Mouse (Mus musculus): Measurements from ENCODE around the gene Azin2. TPM values are rescaled to one million over a fixed set of nuclear protein-coding genes. Genes with fewer than 3 reads are reported as not detected.

The Azin2 gene
- polyA plus RNA-seq, 1 experiment from 2014 or later = 17.5 TPM

GRCm38 (mm10) chr4:128946736-128947135 lies 15.5 kb downstream of the Azin2 start:
- Histone ChIP-seq H3K4me1 (replicated peaks; ENCODE audit: control insufficient read depth, insufficient read depth, low read length) (peaks cover 4% of the 10 kb centered on the region; the same call in 1 of the 2 replicates), H3K4me2 (ENCODE audit: low read length) (no peak overlapping the region), H3K9me3 (ENCODE audit: control insufficient read depth, low read length) (no peaks in the 10 kb centered on the region), H3K27ac (ENCODE audit: low read depth) (no peak overlapping the region), H3K36me3 (ENCODE audit: control insufficient read depth, insufficient read depth, low read length) (no peaks in the 10 kb centered on the region), H3K4me3 (ENCODE audit: low read depth, low read length) (no peak overlapping the region), H3K9ac (ENCODE audit: low read length) (no peak overlapping the region), H3K27me3 (replicated peaks; ENCODE audit: control insufficient read depth, insufficient read depth, low read length) (no peaks in the 10 kb centered on the region)
- WGBS = 73% methylated on average over 9 of the region's 9 CpGs
- DNase-seq (ENCODE audit: low spot score) (no peak), ATAC-seq (replicated peaks; ENCODE audit: low FRiP score, low TSS enrichment, low read depth) (no peak)

GRCm38 (mm10) chr4:128942346-128942745 lies 19.9 kb downstream of the Azin2 start:
- 56% methylated on average over 3 of the region's 3 CpGs for WGBS
- no peaks in the 10 kb centered on the region for H3K36me3 ChIP-seq (ENCODE audit: control insufficient read depth, insufficient read depth, low read length)
- no peak overlapping the region for H3K4me3 ChIP-seq (ENCODE audit: low read depth, low read length)
- no peak overlapping the region for H3K9ac ChIP-seq (ENCODE audit: low read length)
- DNase-seq (ENCODE audit: low spot score) (no peak), ATAC-seq (replicated peaks; ENCODE audit: low FRiP score, low TSS enrichment, low read depth) (no peak)
- no peaks in the 10 kb centered on the region for H3K9me3 ChIP-seq (ENCODE audit: control insufficient read depth, low read length)
- peaks cover 1% of the 10 kb centered on the region; the same call in 1 of the 2 replicates for H3K4me1 ChIP-seq (replicated peaks; ENCODE audit: control insufficient read depth, insufficient read depth, low read length)
- no peak overlapping the region for H3K27ac ChIP-seq (ENCODE audit: low read depth)
- H3K4me2 ChIP-seq (ENCODE audit: low read length) = no peak overlapping the region
- no peaks in the 10 kb centered on the region for H3K27me3 ChIP-seq (replicated peaks; ENCODE audit: control insufficient read depth, insufficient read depth, low read length)

GRCm38 (mm10) chr4:128935595-128935994 lies 26.6 kb downstream of the Azin2 start:
- WGBS = 54% methylated on average over 5 of the region's 5 CpGs
- Histone ChIP-seq H3K36me3 (ENCODE audit: control insufficient read depth, insufficient read depth, low read length) (no peaks in the 10 kb centered on the region), H3K27ac (ENCODE audit: low read depth) (no peak overlapping the region)

GRCm38 (mm10) chr4:128932783-128933182 lies 29.5 kb downstream of the Azin2 start:
- 55% methylated on average over 7 of the region's 7 CpGs for WGBS
- Histone ChIP-seq H3K4me3 (ENCODE audit: low read depth, low read length) (no peak overlapping the region), H3K36me3 (ENCODE audit: control insufficient read depth, insufficient read depth, low read length) (no peaks in the 10 kb centered on the region), H3K4me2 (ENCODE audit: low read length) (no peak overlapping the region), H3K27me3 (replicated peaks; ENCODE audit: control insufficient read depth, insufficient read depth, low read length) (no peaks in the 10 kb centered on the region), H3K27ac (ENCODE audit: low read depth) (no peak overlapping the region), H3K4me1 (replicated peaks; ENCODE audit: control insufficient read depth, insufficient read depth, low read length) (no peaks in the 10 kb centered on the region), H3K9ac (ENCODE audit: low read length) (no peak overlapping the region), H3K9me3 (ENCODE audit: control insufficient read depth, low read length) (no peaks in the 10 kb centered on the region)
- DNase-seq (ENCODE audit: low spot score) = no peak
- ATAC-seq (replicated peaks; ENCODE audit: low FRiP score, low TSS enrichment, low read depth) = no peak

More at GRCm38 (mm10) chr4:128935595-128935994, 26.6 kb downstream of the Azin2 start:
- no peak for DNase-seq (ENCODE audit: low spot score)
- Histone ChIP-seq H3K4me2 (ENCODE audit: low read length) (no peak overlapping the region), H3K9me3 (ENCODE audit: control insufficient read depth, low read length) (no peaks in the 10 kb centered on the region), H3K4me1 (replicated peaks; ENCODE audit: control insufficient read depth, insufficient read depth, low read length) (no peaks in the 10 kb centered on the region), H3K9ac (ENCODE audit: low read length) (no peak overlapping the region), H3K27me3 (replicated peaks; ENCODE audit: control insufficient read depth, insufficient read depth, low read length) (no peaks in the 10 kb centered on the region), H3K4me3 (ENCODE audit: low read depth, low read length) (no peak overlapping the region)
- no peak for ATAC-seq (replicated peaks; ENCODE audit: low FRiP score, low TSS enrichment, low read depth)

- Histone ChIP-seq H3K27ac (ENCODE audit: low read depth) (no peak overlapping the region), H3K4me2 (ENCODE audit: low read length) (peak overlapping the region; percentile 74), H3K36me3 (ENCODE audit: control insufficient read depth, insufficient read depth, low read length) (no peaks in the 10 kb centered on the region), H3K4me1 (replicated peaks; ENCODE audit: control insufficient read depth, insufficient read depth, low read length) (peaks cover 4% of the 10 kb centered on the region; the same call in 1 of the 2 replicates), H3K27me3 (replicated peaks; ENCODE audit: control insufficient read depth, insufficient read depth, low read length) (no peaks in the 10 kb centered on the region), H3K4me3 (ENCODE audit: low read depth, low read length) (peak overlapping the region; percentile 38), H3K9ac (ENCODE audit: low read length) (peak overlapping the region; percentile 38), H3K9me3 (ENCODE audit: control insufficient read depth, low read length) (no peaks in the 10 kb centered on the region)
- DNase-seq (ENCODE audit: low spot score) (peak; percentile 94), ATAC-seq (replicated peaks; ENCODE audit: low FRiP score, low TSS enrichment, low read depth) (peak; percentile 83; the same call in 1 of the 2 replicates)
- 14% methylated on average over 36 of the region's 36 CpGs for WGBS
Observed at GRCm38 (mm10) chr4:128924841-128925606, 37.2 kb downstream of the Azin2 start.

GRCm38 (mm10) chr4:128923603-128924002 lies 38.6 kb downstream of the Azin2 start:
- no peak overlapping the region for H3K9ac ChIP-seq (ENCODE audit: low read length)
- H3K4me3 ChIP-seq (ENCODE audit: low read depth, low read length) = no peak overlapping the region
- H3K4me1 ChIP-seq (replicated peaks; ENCODE audit: control insufficient read depth, insufficient read depth, low read length) = peaks cover 4% of the 10 kb centered on the region; the same call in 1 of the 2 replicates
- no peak overlapping the region for H3K4me2 ChIP-seq (ENCODE audit: low read length)
- WGBS = 94% methylated on average over 3 of the region's 3 CpGs
- DNase-seq (ENCODE audit: low spot score) (no peak), ATAC-seq (replicated peaks; ENCODE audit: low FRiP score, low TSS enrichment, low read depth) (no peak)
- no peak overlapping the region for H3K27ac ChIP-seq (ENCODE audit: low read depth)
- H3K27me3 ChIP-seq (replicated peaks; ENCODE audit: control insufficient read depth, insufficient read depth, low read length) = no peaks in the 10 kb centered on the region
- no peaks in the 10 kb centered on the region for H3K36me3 ChIP-seq (ENCODE audit: control insufficient read depth, insufficient read depth, low read length)
- H3K9me3 ChIP-seq (ENCODE audit: control insufficient read depth, low read length) = no peaks in the 10 kb centered on the region

GRCm38 (mm10) chr4:128919106-128919505 lies 43.1 kb downstream of the Azin2 start:
- Histone ChIP-seq H3K4me2 (ENCODE audit: low read length) (no peak overlapping the region), H3K9ac (ENCODE audit: low read length) (no peak overlapping the region), H3K36me3 (ENCODE audit: control insufficient read depth, insufficient read depth, low read length) (no peaks in the 10 kb centered on the region), H3K4me1 (replicated peaks; ENCODE audit: control insufficient read depth, insufficient read depth, low read length) (peaks cover 3% of the 10 kb centered on the region), H3K27ac (ENCODE audit: low read depth) (no peak overlapping the region), H3K27me3 (replicated peaks; ENCODE audit: control insufficient read depth, insufficient read depth, low read length) (no peaks in the 10 kb centered on the region), H3K4me3 (ENCODE audit: low read depth, low read length) (no peak overlapping the region), H3K9me3 (ENCODE audit: control insufficient read depth, low read length) (no peaks in the 10 kb centered on the region)
- DNase-seq (ENCODE audit: low spot score) (no peak), ATAC-seq (replicated peaks; ENCODE audit: low FRiP score, low TSS enrichment, low read depth) (no peak)
- 21% methylated on average over 10 of the region's 10 CpGs for WGBS

GRCm38 (mm10) chr4:128918187-128918586 lies 44.1 kb downstream of the Azin2 start:
- DNase-seq (ENCODE audit: low spot score) (no peak), ATAC-seq (replicated peaks; ENCODE audit: low FRiP score, low TSS enrichment, low read depth) (no peak)
- no peak overlapping the region for H3K4me3 ChIP-seq (ENCODE audit: low read depth, low read length)
- no peaks in the 10 kb centered on the region for H3K36me3 ChIP-seq (ENCODE audit: control insufficient read depth, insufficient read depth, low read length)
- H3K27me3 ChIP-seq (replicated peaks; ENCODE audit: control insufficient read depth, insufficient read depth, low read length) = no peaks in the 10 kb centered on the region
- H3K4me1 ChIP-seq (replicated peaks; ENCODE audit: control insufficient read depth, insufficient read depth, low read length) = peaks cover 3% of the 10 kb centered on the region
- no peak overlapping the region for H3K4me2 ChIP-seq (ENCODE audit: low read length)
- no peak overlapping the region for H3K9ac ChIP-seq (ENCODE audit: low read length)
- 40% methylated on average over 3 of the region's 3 CpGs for WGBS
- no peak overlapping the region for H3K27ac ChIP-seq (ENCODE audit: low read depth)
- H3K9me3 ChIP-seq (ENCODE audit: control insufficient read depth, low read length) = no peaks in the 10 kb centered on the region

- Histone ChIP-seq H3K27ac (ENCODE audit: low read depth) (no peak overlapping the region), H3K9me3 (ENCODE audit: control insufficient read depth, low read length) (no peaks in the 10 kb centered on the region), H3K36me3 (ENCODE audit: control insufficient read depth, insufficient read depth, low read length) (no peaks in the 10 kb centered on the region), H3K27me3 (replicated peaks; ENCODE audit: control insufficient read depth, insufficient read depth, low read length) (no peaks in the 10 kb centered on the region), H3K4me3 (ENCODE audit: low read depth, low read length) (no peak overlapping the region), H3K4me2 (ENCODE audit: low read length) (no peak overlapping the region), H3K9ac (ENCODE audit: low read length) (no peak overlapping the region), H3K4me1 (replicated peaks; ENCODE audit: control insufficient read depth, insufficient read depth, low read length) (peaks cover 3% of the 10 kb centered on the region)
- no peak for ATAC-seq (replicated peaks; ENCODE audit: low FRiP score, low TSS enrichment, low read depth)
- WGBS = 87% methylated on average over 6 of the region's 6 CpGs
- no peak for DNase-seq (ENCODE audit: low spot score)
Observed at GRCm38 (mm10) chr4:128917756-128918155, 44.5 kb downstream of the Azin2 start.
